Mouse (Mus musculus) midbrain, postnatal 0 days (tissue): ENCODE data around the gene Daw1. TPM values are rescaled to one million over a fixed set of nuclear protein-coding genes. Genes with fewer than 3 reads are reported as not detected.
A peak's percentile ranks its signal among the peaks of the same experiment; 100 is the strongest.

ENCODE experiments used
- ATAC-seq: fragments of 200-750 bp; cut with Nextera tagmentation; 2 replicates; pipeline ENCODE4 v1.8.0; 2017; ENCODE audit warnings: moderate number of reproducible peaks, mild to moderate bottlenecking, moderate TSS enrichment, moderate library complexity; ENCODE audit not compliant: low FRiP score
- DNase-seq: peaks from one replicate; pipeline ENCODE4 v3.0.0-alpha.2; 2015; ENCODE audit warnings: low spot score
- H3K27ac ChIP-seq: fragments of 300-500 bp; sonication (generic); 2 replicates; pipeline ENCODE4 v1.5.1; 2014; ENCODE audit warnings: low read depth, mild to moderate bottlenecking, low read length, mixed read lengths
- H3K27me3 ChIP-seq: fragments of 300-500 bp; sonication (generic); 2 replicates; pipeline ENCODE4 v1.6.1; 2014; ENCODE audit warnings: low read length, control low read depth, mixed read lengths; ENCODE audit not compliant: insufficient read depth
- H3K36me3 ChIP-seq: fragments of 300-500 bp; sonication (generic); 2 replicates; pipeline ENCODE4 v1.6.1; 2014; ENCODE audit warnings: low read length, control low read depth, mixed read lengths; ENCODE audit not compliant: insufficient read depth
- H3K4me1 ChIP-seq: fragments of 300-500 bp; sonication (generic); 2 replicates; pipeline ENCODE4 v1.6.1; 2014; ENCODE audit warnings: mild to moderate bottlenecking, control low read depth, antibody characterized with exemption, low read length, mixed read lengths; ENCODE audit not compliant: insufficient read depth
- H3K4me2 ChIP-seq: fragments of 300-500 bp; sonication (generic); 2 replicates; pipeline ENCODE4 v1.6.1; 2014; ENCODE audit warnings: low read depth, mild to moderate bottlenecking, low read length, mixed read lengths; ENCODE audit not compliant: poor library complexity, severe bottlenecking
- H3K4me3 ChIP-seq: fragments of 300-500 bp; sonication (generic); 2 replicates; pipeline ENCODE4 v1.5.1; 2014; ENCODE audit warnings: low read depth, mild to moderate bottlenecking, low read length, moderate library complexity
- H3K9ac ChIP-seq: fragments of 300-500 bp; sonication (generic); replicated peaks from 2 replicates; pipeline ENCODE4 v1.6.1; 2014; ENCODE audit warnings: mild to moderate bottlenecking, low read length, moderate library complexity, mixed read lengths; ENCODE audit not compliant: poor library complexity, severe bottlenecking
- H3K9me3 ChIP-seq: fragments of 300-500 bp; sonication (generic); 2 replicates; pipeline ENCODE4 v1.6.1; 2016; ENCODE audit warnings: low read length, control low read depth
- CTCF ChIP-seq: IDR thresholded peaks from 2 replicates; pipeline ENCODE4 v1.5.1; 2016; ENCODE audit warnings: antibody characterized with exemption, mild to moderate bottlenecking
- WGBS: fragments of 180-500 bp; shearing (Covaris S2); extraction: QIAGEN DNeasy Blood & Tissue Kit; methylation state at CpG from one replicate; pipeline ENCODE4 v1.1.7; 2014; 5-methylcytosine and 5-hydroxymethylcytosine counted together
- polyA plus RNA-seq: library from polyadenylated mRNA; unstranded; fragments of >200 nt; fragmentation: Nextera tagmentation; extraction: Ambion mirVana; gene quantifications from 2 replicates; pipeline ENCODE4 v1.2.1, GENCODE M21; 2015
- total RNA-seq: library from RNA; depleted of rRNA; stranded (reverse); fragments of >200 nt; gene quantifications from 2 replicates; pipeline ENCODE4 v1.2.3, GENCODE M21; 2014; rRNA removed

Daw1 gene
- 0.88 and 1.2 TPM in 2 replicates for total RNA-seq
- polyA plus RNA-seq = 1.7 and 1.9 TPM in 2 replicates

GRCm38 (mm10) chr1:83159603-83160002 lies at the start of gene Daw1:
Gene Daw1, plus strand, starts transcription at chr1:83159752.
- no peaks in the 10 kb centered on the region for H3K4me1 ChIP-seq
- ATAC-seq = peak; percentile 97
- DNase-seq = peak; percentile 95
- H3K36me3 ChIP-seq = no peaks in the 10 kb centered on the region
- H3K27ac ChIP-seq = no peak within 1 kb of the TSS
- no peaks in the 10 kb centered on the region for H3K27me3 ChIP-seq
- H3K9me3 ChIP-seq = no peaks in the 10 kb centered on the region
- TF ChIP-seq CTCF = no peak
- 1% methylated on average over 16 of the region's 16 CpGs for WGBS
- peak within 1 kb of the TSS; percentile 77 for H3K4me2 ChIP-seq
- peak within 1 kb of the TSS; percentile 50 for H3K4me3 ChIP-seq
- no peak within 1 kb of the TSS for H3K9ac ChIP-seq

GRCm38 (mm10) chr1:83110992-83111391 lies 48.6 kb upstream of the Daw1 start:
- no peak for TF ChIP-seq CTCF
- no peak overlapping the region for H3K4me3 ChIP-seq
- no peaks in the 10 kb centered on the region for H3K36me3 ChIP-seq
- H3K4me1 ChIP-seq = no peaks in the 10 kb centered on the region
- no peak overlapping the region for H3K27ac ChIP-seq
- no peaks in the 10 kb centered on the region for H3K27me3 ChIP-seq
- DNase-seq = no peak
- no peaks in the 10 kb centered on the region for H3K9me3 ChIP-seq
- H3K9ac ChIP-seq = no peak overlapping the region
- no peak overlapping the region for H3K4me2 ChIP-seq
- ATAC-seq = no peak

GRCm38 (mm10) chr1:83111726-83112125 lies 47.8 kb upstream of the Daw1 start:
- Histone ChIP-seq H3K9me3 (no peaks in the 10 kb centered on the region), H3K36me3 (no peaks in the 10 kb centered on the region), H3K4me2 (no peak overlapping the region), H3K27me3 (no peaks in the 10 kb centered on the region), H3K4me3 (no peak overlapping the region), H3K4me1 (no peaks in the 10 kb centered on the region), H3K9ac (no peak overlapping the region), H3K27ac (no peak overlapping the region)
- 77% methylated on average over 5 of the region's 5 CpGs for WGBS
- no peak for DNase-seq
- no peak for ATAC-seq
- TF ChIP-seq CTCF = no peak

- no peak within 1 kb of the TSS for H3K4me3 ChIP-seq
- no peak within 1 kb of the TSS for H3K4me2 ChIP-seq
- no peaks in the 10 kb centered on the region for H3K36me3 ChIP-seq
- no peaks in the 10 kb centered on the region for H3K27me3 ChIP-seq
- no peaks in the 10 kb centered on the region for H3K4me1 ChIP-seq
- H3K27ac ChIP-seq = no peak within 1 kb of the TSS
- TF ChIP-seq CTCF = no peak
- WGBS = 49% methylated on average over 8 of the region's 8 CpGs
- ATAC-seq (no peak), DNase-seq (no peak)
- no peaks in the 10 kb centered on the region for H3K9me3 ChIP-seq
- no peak within 1 kb of the TSS for H3K9ac ChIP-seq
Measured at GRCm38 (mm10) chr1:83116447-83117137, 43.0 kb upstream of the Daw1 start, which contains the start of gene Ccl20. Gene Ccl20, plus strand, starts transcription at chr1:83116766.

GRCm38 (mm10) chr1:83117217-83117616 lies 42.3 kb upstream of the Daw1 start:
- DNase-seq (no peak), ATAC-seq (no peak)
- TF ChIP-seq CTCF = no peak
- H3K4me1 ChIP-seq = no peaks in the 10 kb centered on the region
- H3K27me3 ChIP-seq = no peaks in the 10 kb centered on the region
- no peak overlapping the region for H3K4me3 ChIP-seq
- 94% methylated on average over 3 of the region's 3 CpGs for WGBS
- no peak overlapping the region for H3K9ac ChIP-seq
- H3K36me3 ChIP-seq = no peaks in the 10 kb centered on the region
- H3K9me3 ChIP-seq = no peaks in the 10 kb centered on the region
- H3K27ac ChIP-seq = no peak overlapping the region
- no peak overlapping the region for H3K4me2 ChIP-seq

- Histone ChIP-seq H3K9ac (no peak overlapping the region), H3K36me3 (no peaks in the 10 kb centered on the region), H3K4me2 (no peak overlapping the region), H3K27me3 (no peaks in the 10 kb centered on the region), H3K27ac (no peak overlapping the region), H3K4me1 (no peaks in the 10 kb centered on the region), H3K9me3 (no peaks in the 10 kb centered on the region), H3K4me3 (no peak overlapping the region)
- DNase-seq (no peak), ATAC-seq (no peak)
- 83% methylated on average over 7 of the region's 7 CpGs for WGBS
- TF ChIP-seq CTCF = no peak
Measured at GRCm38 (mm10) chr1:83117661-83118060, 41.9 kb upstream of the Daw1 start.
